Mouse (Mus musculus): ENCODE data around the gene Zbtb2.
A peak's percentile ranks its signal among the peaks of the same experiment; 100 is the strongest.
"Not testable (repeated sequence)": the region's sequence is repeated elsewhere in the genome, so short reads cannot be mapped to it uniquely, and the experiment has no call there.

Zbtb2 gene

GRCm38 (mm10) chr10:4387701-4388383 lies at the start of gene Zbtb2:
Gene Zbtb2 (minus strand): TSS chr10:4388108.
- DNase-seq = peak; percentile 73

- no peak for DNase-seq
Observed at GRCm38 (mm10) chr10:4435416-4435815, 47.5 kb upstream of the Zbtb2 start.

GRCm38 (mm10) chr10:4433871-4434270 lies 46.0 kb upstream of the Zbtb2 start:
- not testable (repeated sequence) for DNase-seq

- DNase-seq = peak; percentile 59
Observed at GRCm38 (mm10) chr10:4432996-4433755, 45.3 kb upstream of the Zbtb2 start.

GRCm38 (mm10) chr10:4432123-4432931 lies 44.4 kb upstream of the Zbtb2 start, which contains the start of the genes Rmnd1 and Armt1:
Gene Rmnd1 (minus strand): TSS chr10:4432388.
Gene Armt1 (plus strand): TSS chr10:4432467.
- DNase-seq = peak; percentile 92

- no peak for DNase-seq
Observed at GRCm38 (mm10) chr10:4431746-4432122, 43.8 kb upstream of the Zbtb2 start.

- DNase-seq = peak; percentile 80
Observed at GRCm38 (mm10) chr10:4430826-4431225, 42.9 kb upstream of the Zbtb2 start.

- no peak for DNase-seq
Observed at GRCm38 (mm10) chr10:4430399-4430798, 42.5 kb upstream of the Zbtb2 start.

GRCm38 (mm10) chr10:4425245-4425644 lies 37.3 kb upstream of the Zbtb2 start:
- no peak for DNase-seq

- no peak for DNase-seq
Observed at GRCm38 (mm10) chr10:4407191-4407590, 19.3 kb upstream of the Zbtb2 start.

- DNase-seq = no peak
Observed at GRCm38 (mm10) chr10:4405511-4405910, 17.6 kb upstream of the Zbtb2 start.

- peak; percentile 71 for DNase-seq
Observed at GRCm38 (mm10) chr10:4404895-4405491, 17.1 kb upstream of the Zbtb2 start.

- DNase-seq = no peak
Observed at GRCm38 (mm10) chr10:4398058-4398457, 10.2 kb upstream of the Zbtb2 start.

- DNase-seq = no peak
Observed at GRCm38 (mm10) chr10:4395321-4395720, 7.4 kb upstream of the Zbtb2 start.

GRCm38 (mm10) chr10:4391851-4392250 lies 3.9 kb upstream of the Zbtb2 start:
- DNase-seq = no peak

GRCm38 (mm10) chr10:4391076-4391475 lies 3.2 kb upstream of the Zbtb2 start:
- no peak for DNase-seq

GRCm38 (mm10) chr10:4390550-4390949 lies 2.6 kb upstream of the Zbtb2 start:
- no peak for DNase-seq

- no peak for DNase-seq
Observed at GRCm38 (mm10) chr10:4389461-4390112, 1.7 kb upstream of the Zbtb2 start.

GRCm38 (mm10) chr10:4389036-4389435 lies 1.1 kb upstream of the Zbtb2 start:
- DNase-seq = peak; percentile 51

- DNase-seq = peak; percentile 61
Observed at GRCm38 (mm10) chr10:4388384-4388745, 457 bp upstream of the Zbtb2 start.

GRCm38 (mm10) chr10:4386609-4387591 lies 1.0 kb downstream of the Zbtb2 start:
- peak; percentile 94 for DNase-seq

Data from cerebellum, adult 9-10 months (tissue).